Mouse (Mus musculus): ENCODE data around the gene Pcdh11x. TPM values are rescaled to one million over a fixed set of nuclear protein-coding genes. Genes with fewer than 3 reads are reported as not detected.

Pcdh11x gene
- total RNA-seq, 2 experiments from 2014 or later: 0.21 to 0.33 TPM

Other genes starting within 250 kb of the Pcdh11x start
- not detected for gene H2afb3, start 22.8 kb downstream of the Pcdh11x start, total RNA-seq (2021)